Mouse (Mus musculus): ENCODE results near the gene Rgs14. TPM values are rescaled to one million over a fixed set of nuclear protein-coding genes. Genes with fewer than 3 reads are reported as not detected.

Gene Rgs14
- 11.5 and 12.6 TPM in 2 replicates for total RNA-seq (2015)
- 9.7 and 17.4 TPM in 2 replicates for total RNA-seq (2017)

- peak; percentile 89 for ATAC-seq (replicated peaks; ENCODE audit: poor library complexity)
Observed at GRCm38 (mm10) chr13:55369531-55370114, at the start of gene Rgs14. Gene Rgs14 (plus strand): TSS chr13:55369732.

- ATAC-seq (replicated peaks; ENCODE audit: poor library complexity): no peak
Observed at GRCm38 (mm10) chr13:55319931-55320533, 49.5 kb upstream of the Rgs14 start, which contains the start of gene Prelid1. Gene Prelid1 (plus strand): TSS chr13:55320500.

GRCm38 (mm10) chr13:55321434-55322129 lies 48.0 kb upstream of the Rgs14 start, which contains the start of gene Rab24:
Gene Rab24 (minus strand): TSS chr13:55321946.
- ATAC-seq (replicated peaks; ENCODE audit: poor library complexity): peak; percentile 78

GRCm38 (mm10) chr13:55322130-55322825 lies 47.3 kb upstream of the Rgs14 start:
- ATAC-seq (replicated peaks; ENCODE audit: poor library complexity): peak; percentile 40; the same call in 1 of the 2 replicates

GRCm38 (mm10) chr13:55325596-55325995 lies 43.9 kb upstream of the Rgs14 start:
- ATAC-seq (replicated peaks; ENCODE audit: poor library complexity): no peak

GRCm38 (mm10) chr13:55327169-55327568 lies 42.4 kb upstream of the Rgs14 start:
- no peak for ATAC-seq (replicated peaks; ENCODE audit: poor library complexity)

- peak; percentile 75 for ATAC-seq (replicated peaks; ENCODE audit: poor library complexity)
Observed at GRCm38 (mm10) chr13:55327633-55328032, 41.9 kb upstream of the Rgs14 start.

GRCm38 (mm10) chr13:55328171-55328570 lies 41.4 kb upstream of the Rgs14 start:
- no peak for ATAC-seq (replicated peaks; ENCODE audit: poor library complexity)

- ATAC-seq (replicated peaks; ENCODE audit: poor library complexity): no peak
Observed at GRCm38 (mm10) chr13:55328641-55329040, 40.9 kb upstream of the Rgs14 start.

- ATAC-seq (replicated peaks; ENCODE audit: poor library complexity): peak; percentile 7; the same call in 1 of the 2 replicates
Observed at GRCm38 (mm10) chr13:55329109-55329682, 40.3 kb upstream of the Rgs14 start.

- ATAC-seq (replicated peaks; ENCODE audit: poor library complexity): peak; percentile 58
Observed at GRCm38 (mm10) chr13:55329683-55330566, 39.6 kb upstream of the Rgs14 start, which contains the start of gene Mxd3. Gene Mxd3 (minus strand): TSS chr13:55329823.

GRCm38 (mm10) chr13:55330567-55331400 lies 38.7 kb upstream of the Rgs14 start:
- ATAC-seq (replicated peaks; ENCODE audit: poor library complexity): no peak

- ATAC-seq (replicated peaks; ENCODE audit: poor library complexity): no peak
Observed at GRCm38 (mm10) chr13:55332331-55332730, 37.2 kb upstream of the Rgs14 start.

GRCm38 (mm10) chr13:55335701-55336100 lies 33.8 kb upstream of the Rgs14 start:
- no peak for ATAC-seq (replicated peaks; ENCODE audit: poor library complexity)

- ATAC-seq (replicated peaks; ENCODE audit: poor library complexity): no peak
Observed at GRCm38 (mm10) chr13:55337341-55337975, 32.1 kb upstream of the Rgs14 start.

GRCm38 (mm10) chr13:55338131-55339054 lies 31.1 kb upstream of the Rgs14 start:
- no peak for ATAC-seq (replicated peaks; ENCODE audit: poor library complexity)

GRCm38 (mm10) chr13:55339259-55339658 lies 30.3 kb upstream of the Rgs14 start:
- peak; percentile 46 for ATAC-seq (replicated peaks; ENCODE audit: poor library complexity)
